Mouse (Mus musculus): ENCODE measurements around the gene Spatc1l.

Gene Spatc1l

DNA sequence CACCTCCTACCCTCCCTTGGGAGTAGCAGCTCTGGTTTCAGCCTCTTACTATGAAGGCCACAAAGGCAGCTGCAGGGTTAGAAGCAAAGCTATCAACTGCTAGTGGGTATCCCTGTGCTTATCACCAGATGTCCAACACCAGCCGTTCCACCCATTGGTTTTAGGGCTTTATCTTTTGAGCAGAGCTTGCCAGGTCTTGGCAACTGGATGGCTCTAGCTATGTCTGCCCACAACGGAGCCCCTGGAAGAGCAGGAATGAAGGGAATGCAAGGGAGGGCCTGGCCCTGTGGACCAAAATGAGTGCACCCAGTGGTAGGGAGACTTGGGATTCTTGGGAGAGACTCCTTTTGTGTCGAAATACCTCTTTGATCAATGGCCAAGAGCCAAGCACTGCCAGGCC, 40.6 kb downstream of the Spatc1l start:
- no peak for DNase-seq

DNA sequence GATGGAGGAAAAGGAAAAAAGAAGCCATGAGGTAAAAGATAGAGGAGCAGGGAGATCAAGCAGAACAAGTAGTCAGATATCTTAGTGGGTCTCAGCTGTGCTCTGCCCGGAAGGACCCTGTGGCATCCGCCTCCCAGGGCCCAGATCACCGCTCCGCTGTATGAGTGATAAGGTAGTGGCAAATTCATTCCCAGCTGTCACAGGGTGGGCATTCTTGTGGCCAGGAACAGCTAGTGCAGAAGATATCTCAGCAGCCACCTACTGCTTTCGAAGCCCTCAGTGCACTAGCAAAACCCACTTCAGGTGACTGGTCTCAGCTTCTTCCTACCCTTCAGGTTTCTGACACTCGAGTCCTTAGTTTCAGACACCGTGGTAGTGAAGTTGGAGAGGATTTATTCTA, 50.4 kb downstream of the Spatc1l start:
- DNase-seq = no peak
